Mouse (Mus musculus) lung, postnatal 0 days (tissue): ENCODE measurements around the gene Mob2. TPM values are rescaled to one million over a fixed set of nuclear protein-coding genes. Genes with fewer than 3 reads are reported as not detected.

Experiments used
- ATAC-seq: fragments of 200-750 bp; cut with Nextera tagmentation; 2 replicates; pipeline ENCODE4 v1.8.0; 2017; ENCODE audit warnings: moderate library complexity
- DNase-seq: peaks from one replicate; pipeline ENCODE4 v3.0.0-alpha.2; 2016; ENCODE audit warnings: low spot score
- H3K27ac ChIP-seq: fragments of 300-500 bp; sonication (generic); 2 replicates; pipeline ENCODE4 v1.5.1; 2014; ENCODE audit warnings: antibody characterized with exemption, mild to moderate bottlenecking, low read length, mixed read lengths
- H3K27me3 ChIP-seq: fragments of 300-500 bp; sonication (generic); replicated peaks from 2 replicates; pipeline ENCODE4 v1.6.1; 2014; ENCODE audit warnings: low read length, mixed read lengths; ENCODE audit not compliant: insufficient read depth
- H3K36me3 ChIP-seq: fragments of 300-500 bp; sonication (generic); 2 replicates; pipeline ENCODE4 v1.6.1; 2014; ENCODE audit warnings: low read length, mixed read lengths; ENCODE audit not compliant: insufficient read depth
- H3K4me1 ChIP-seq: fragments of 300-500 bp; sonication (generic); 2 replicates; pipeline ENCODE4 v1.6.1; 2014; ENCODE audit warnings: antibody characterized with exemption, low read depth, low read length, mixed read lengths; ENCODE audit not compliant: insufficient read depth
- H3K4me2 ChIP-seq: fragments of 300-500 bp; sonication (generic); replicated peaks from 2 replicates; pipeline ENCODE4 v1.6.1; 2014; ENCODE audit warnings: low read depth, mild to moderate bottlenecking, low read length, moderate library complexity, mixed read lengths
- H3K4me3 ChIP-seq: fragments of 300-500 bp; sonication (generic); 2 replicates; pipeline ENCODE4 v1.5.1; 2014; ENCODE audit warnings: low read depth, low read length
- H3K9ac ChIP-seq: fragments of 300-500 bp; sonication (generic); replicated peaks from 2 replicates; pipeline ENCODE4 v1.6.1; 2014; ENCODE audit warnings: low read depth, mild to moderate bottlenecking
- H3K9me3 ChIP-seq: fragments of 300-500 bp; sonication (generic); 2 replicates; pipeline ENCODE4 v1.6.1; 2016; ENCODE audit warnings: low read length, mixed read lengths
- CTCF ChIP-seq: IDR thresholded peaks from 2 replicates; pipeline ENCODE4 v1.5.1; 2016; ENCODE audit warnings: antibody characterized with exemption, mild to moderate bottlenecking
- EP300 ChIP-seq: IDR thresholded peaks from 2 replicates; pipeline ENCODE4 v1.6.1; 2016; ENCODE audit warnings: antibody characterized with exemption, mild to moderate bottlenecking, control low read depth
- WGBS: fragments of 180-500 bp; shearing (Covaris S2); extraction: QIAGEN DNeasy Blood & Tissue Kit; methylation state at CpG from one replicate; pipeline ENCODE4 v1.1.7; 2014; 5-methylcytosine and 5-hydroxymethylcytosine counted together
- microRNA-seq: library from miRNA; unstranded; fragments of <30 nt; microRNA quantifications from one replicate; pipeline ENCODE4, GENCODE M21; 2016
- polyA plus RNA-seq: library from polyadenylated mRNA; unstranded; fragments of >200 nt; fragmentation: Nextera tagmentation; extraction: Ambion mirVana; gene quantifications from 2 replicates; pipeline ENCODE4 v1.2.1, GENCODE M21; 2015

Mob2 gene
- polyA plus RNA-seq, 1 experiment from 2014 or later: 104 TPM

GRCm38 (mm10) chr7:141966281-141966680 is 94.6 kb downstream of the Mob2 start:
- no peak for ATAC-seq
- Histone ChIP-seq H3K4me3 (no peak overlapping the region), H3K27me3 (no peaks in the 10 kb centered on the region), H3K9ac (no peak overlapping the region), H3K9me3 (no peaks in the 10 kb centered on the region), H3K4me2 (no peak overlapping the region), H3K36me3 (no peaks in the 10 kb centered on the region), H3K4me1 (no peaks in the 10 kb centered on the region), H3K27ac (no peak overlapping the region)
- WGBS: 57% methylated on average over 2 of the region's 2 CpGs
- DNase-seq: no peak
- TF ChIP-seq EP300: no peak
- TF ChIP-seq CTCF: no peak

- no peak for ATAC-seq
These were observed 98.3 kb downstream of the Mob2 start for GRCm38 (mm10) chr7:141962521-141962920.

GRCm38 (mm10) chr7:141961491-141961890 is 99.4 kb downstream of the Mob2 start:
- WGBS: 89% methylated on average over 3 of the region's 3 CpGs
- Histone ChIP-seq H3K4me3 (no peak overlapping the region), H3K4me1 (no peaks in the 10 kb centered on the region), H3K4me2 (no peak overlapping the region), H3K27me3 (no peaks in the 10 kb centered on the region), H3K9me3 (no peaks in the 10 kb centered on the region), H3K27ac (no peak overlapping the region), H3K36me3 (no peaks in the 10 kb centered on the region), H3K9ac (no peak overlapping the region)
- TF ChIP-seq EP300 (no peak), CTCF (no peak)
- DNase-seq: no peak
- no peak for ATAC-seq

More at GRCm38 (mm10) chr7:141962521-141962920, 98.3 kb downstream of the Mob2 start:
- WGBS: 95% methylated on average over 3 of the region's 3 CpGs
- DNase-seq: no peak
- Histone ChIP-seq H3K27ac (no peak overlapping the region), H3K4me1 (no peaks in the 10 kb centered on the region), H3K4me3 (no peak overlapping the region), H3K36me3 (no peaks in the 10 kb centered on the region), H3K4me2 (no peak overlapping the region), H3K9me3 (no peaks in the 10 kb centered on the region), H3K9ac (no peak overlapping the region), H3K27me3 (no peaks in the 10 kb centered on the region)
- no peak for TF ChIP-seq EP300
- no peak for TF ChIP-seq CTCF

- ATAC-seq: no peak
- no peaks in the 10 kb centered on the region for H3K27me3 ChIP-seq
- 61% methylated on average over 2 of the region's 2 CpGs for WGBS
- DNase-seq: no peak
- H3K9ac ChIP-seq: no peak overlapping the region
- H3K4me3 ChIP-seq: no peak overlapping the region
- no peak overlapping the region for H3K4me2 ChIP-seq
- H3K4me1 ChIP-seq: no peaks in the 10 kb centered on the region
- no peak overlapping the region for H3K27ac ChIP-seq
- no peak for TF ChIP-seq EP300
- no peak for TF ChIP-seq CTCF
- H3K9me3 ChIP-seq: no peaks in the 10 kb centered on the region
- no peaks in the 10 kb centered on the region for H3K36me3 ChIP-seq
These were observed 99.9 kb downstream of the Mob2 start for GRCm38 (mm10) chr7:141960926-141961325.

- H3K4me1 ChIP-seq: no peaks in the 10 kb centered on the region
- H3K27ac ChIP-seq: no peak overlapping the region
- no peak overlapping the region for H3K4me2 ChIP-seq
- peaks cover under 1% of the 10 kb centered on the region; the same call in 1 of the 2 replicates for H3K27me3 ChIP-seq
- TF ChIP-seq EP300 (no peak), CTCF (no peak)
- H3K9ac ChIP-seq: no peak overlapping the region
- DNase-seq (peak; percentile 18), ATAC-seq (no peak)
- H3K9me3 ChIP-seq: no peaks in the 10 kb centered on the region
- 76% methylated on average over 1 of the region's 1 CpGs for whole genome bisulfite sequencing
- H3K4me3 ChIP-seq: no peak overlapping the region
- H3K36me3 ChIP-seq: no peaks in the 10 kb centered on the region
These were observed 101.7 kb downstream of the Mob2 start for GRCm38 (mm10) chr7:141959133-141959532.

Small RNAs within 50 kb of the gene (microRNA-seq; reads per million reads assigned to microRNA genes)
- not detected for gene Mir3104

Other genes with a start within 250 kb of the Mob2 start
- gene Muc5b, start 222.0 kb downstream of the Mob2 start, polyA plus RNA-seq: 0.80 and 1.5 TPM in 2 replicates
- 44.6 and 46.4 TPM in 2 replicates for gene Tollip, start 142.6 kb downstream of the Mob2 start, polyA plus RNA-seq
- 0.39 and 0.88 TPM in 2 replicates for gene Brsk2, start 111.3 kb downstream of the Mob2 start, polyA plus RNA-seq
- gene Dusp8, start 34.8 kb upstream of the Mob2 start, polyA plus RNA-seq: 5.5 and 6.0 TPM in 2 replicates
- not detected in 2 replicates for gene Gm45618, start 59.7 kb upstream of the Mob2 start, polyA plus RNA-seq
- not detected in 2 replicates for gene Gm39115, start 75.0 kb upstream of the Mob2 start, polyA plus RNA-seq
- gene Gm45337, start 83.5 kb upstream of the Mob2 start, polyA plus RNA-seq: not detected in 2 replicates
- gene Gm29735, start 96.0 kb upstream of the Mob2 start, polyA plus RNA-seq: not detected in 2 replicates
- gene Gm4553, start 104.7 kb upstream of the Mob2 start, polyA plus RNA-seq: not detected in 2 replicates
- gene Krtap5-2, start 114.9 kb upstream of the Mob2 start, polyA plus RNA-seq: not detected in 2 replicates
- gene Gm10153, start 129.3 kb upstream of the Mob2 start, polyA plus RNA-seq: not detected in 2 replicates
- not detected in 2 replicates for gene Krtap5-3, start 140.3 kb upstream of the Mob2 start, polyA plus RNA-seq
- gene Gm7579, start 150.8 kb upstream of the Mob2 start, polyA plus RNA-seq: not detected in 2 replicates
- gene Krtap5-5, start 168.9 kb upstream of the Mob2 start, polyA plus RNA-seq: not detected in 2 replicates
- gene Gm40460, start 180.0 kb upstream of the Mob2 start, polyA plus RNA-seq: not detected in 2 replicates
- not detected in 2 replicates for gene Gm2431, start 197.3 kb upstream of the Mob2 start, polyA plus RNA-seq
- gene Gm4559, start 213.3 kb upstream of the Mob2 start, polyA plus RNA-seq: not detected in 2 replicates
- not detected in 2 replicates for gene Krtap5-1, start 236.1 kb upstream of the Mob2 start, polyA plus RNA-seq
- gene Krtap5-4, start 242.5 kb upstream of the Mob2 start, polyA plus RNA-seq: not detected in 2 replicates